Mouse (Mus musculus) colon, adult 2 months (tissue): ENCODE results near the gene Gda. TPM values are rescaled to one million over a fixed set of nuclear protein-coding genes. Genes with fewer than 3 reads are reported as not detected.

Experiments used
- polyA plus RNA-seq: library from polyadenylated mRNA; depleted of rRNA; stranded (reverse); fragments of >200 nt; gene quantifications from 2 replicates; pipeline ENCODE4 v1.2.3, GENCODE M21; 2012; rRNA removed

Gda gene
- polyA plus RNA-seq: 9.8 and 14.5 TPM in 2 replicates

GRCm38 (mm10) chr19:21473345-21473744 is at the start of gene Gda:
TSS of gene Gda (minus strand) at chr19:21473445.

Other genes starting within 250 kb of the Gda start
- gene Zfand5, start 201.2 kb downstream of the Gda start, polyA plus RNA-seq: 19.0 and 24.1 TPM in 2 replicates
- gene 1110059E24Rik, start 179.5 kb upstream of the Gda start, polyA plus RNA-seq: 3.0 and 3.5 TPM in 2 replicates
- 25.8 and 28.5 TPM in 2 replicates for gene Abhd17b, start 179.7 kb upstream of the Gda start, polyA plus RNA-seq